Mouse (Mus musculus) neural tube, embryonic 13.5 days (tissue): ENCODE measurements at regions not wholly inside any gene's neighbourhood (a gene's known extent, or its start where the extent isn't known, plus 50 kb on each side); places are given as distances from the start of the nearest gene placed in this dataset.

ENCODE experiments used
- ATAC-seq: fragments of 200-750 bp; cut with Nextera tagmentation; 2 replicates; pipeline ENCODE4 v1.8.0; 2017; ENCODE audit warnings: low read depth, mild to moderate bottlenecking, moderate TSS enrichment, moderate library complexity
- H3K27ac ChIP-seq: fragments of 300-500 bp; sonication (generic); replicated peaks from 2 replicates; pipeline ENCODE4 v1.5.1; 2015; ENCODE audit warnings: moderate library complexity, mild to moderate bottlenecking, inconsistent platforms
- H3K27me3 ChIP-seq: fragments of 300-500 bp; sonication (generic); 2 replicates; pipeline ENCODE4 v1.6.1; 2015; ENCODE audit warnings: mild to moderate bottlenecking, inconsistent platforms
- H3K36me3 ChIP-seq: fragments of 300-500 bp; sonication (generic); 2 replicates; pipeline ENCODE4 v1.6.1; 2015; ENCODE audit warnings: mild to moderate bottlenecking, inconsistent platforms
- H3K4me1 ChIP-seq: fragments of 300-500 bp; sonication (generic); replicated peaks from 2 replicates; pipeline ENCODE4 v1.6.1; 2015; ENCODE audit warnings: inconsistent platforms
- H3K4me2 ChIP-seq: fragments of 300-500 bp; sonication (generic); 2 replicates; pipeline ENCODE4 v1.6.1; 2015; ENCODE audit warnings: inconsistent platforms, mild to moderate bottlenecking, moderate library complexity
- H3K4me3 ChIP-seq: fragments of 300-500 bp; sonication (generic); 2 replicates; pipeline ENCODE4 v1.5.1; 2015; ENCODE audit warnings: mild to moderate bottlenecking, inconsistent platforms
- H3K9ac ChIP-seq: fragments of 300-500 bp; sonication (generic); 2 replicates; pipeline ENCODE4 v1.6.1; 2015; ENCODE audit warnings: moderate library complexity, mild to moderate bottlenecking, inconsistent platforms
- H3K9me3 ChIP-seq: fragments of 300-500 bp; sonication (generic); 2 replicates; pipeline ENCODE4 v1.6.1; 2016; ENCODE audit warnings: inconsistent platforms
- WGBS: fragments of 180-500 bp; shearing (Covaris S2); methylation state at CpG from one replicate; pipeline ENCODE4 v1.1.7; 2015; 5-methylcytosine and 5-hydroxymethylcytosine counted together

DNA sequence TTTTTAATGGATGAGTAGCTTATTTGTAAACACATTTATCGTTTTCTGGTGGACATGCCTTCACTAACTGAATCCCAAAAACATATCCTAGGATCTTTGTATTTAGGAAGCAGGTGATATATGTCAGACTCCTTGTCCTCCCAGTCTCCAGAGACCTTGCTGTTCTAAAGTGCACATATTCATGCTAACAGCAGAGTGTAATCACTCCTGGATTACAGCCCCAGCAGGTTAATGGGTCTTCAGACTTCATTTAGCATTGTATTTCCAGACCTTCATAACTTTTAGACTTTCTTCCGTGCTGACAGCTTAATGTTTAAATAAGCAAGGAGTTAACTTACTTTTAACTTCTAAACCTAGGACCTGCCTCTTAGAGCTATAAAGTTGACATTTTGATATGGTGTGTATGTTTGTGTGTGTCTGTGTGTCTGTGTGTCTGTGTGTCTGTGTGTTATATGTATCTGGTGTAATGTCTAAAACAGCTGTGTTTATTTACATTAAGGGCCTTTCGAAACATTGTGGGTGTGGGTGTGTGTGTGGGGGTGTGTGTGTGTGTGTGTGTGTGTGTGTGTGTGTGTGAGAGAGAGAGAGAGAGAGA is 398.3 kb downstream of the Gm4340 start:
- Histone ChIP-seq H3K36me3 (no peaks in the 10 kb centered on the region), H3K9me3 (no peaks in the 10 kb centered on the region), H3K9ac (no peak overlapping the region), H3K27me3 (no peaks in the 10 kb centered on the region), H3K27ac (no peak overlapping the region), H3K4me3 (no peak overlapping the region), H3K4me1 (no peaks in the 10 kb centered on the region), H3K4me2 (no peak overlapping the region)
- no peak for ATAC-seq
- WGBS: 81% methylated on average over 3 of the region's 3 CpGs

- Histone ChIP-seq H3K27ac (no peak overlapping the region), H3K4me3 (no peak overlapping the region), H3K9ac (no peak overlapping the region), H3K9me3 (no peaks in the 10 kb centered on the region), H3K36me3 (no peaks in the 10 kb centered on the region), H3K27me3 (no peaks in the 10 kb centered on the region), H3K4me2 (no peak overlapping the region), H3K4me1 (no peaks in the 10 kb centered on the region)
- 88% methylated on average over 5 of the region's 5 CpGs for WGBS
- ATAC-seq: no peak
Observed at GRCm38 (mm10) chr10:104595920-104596319, 402.1 kb downstream of the Gm4340 start.

DNA sequence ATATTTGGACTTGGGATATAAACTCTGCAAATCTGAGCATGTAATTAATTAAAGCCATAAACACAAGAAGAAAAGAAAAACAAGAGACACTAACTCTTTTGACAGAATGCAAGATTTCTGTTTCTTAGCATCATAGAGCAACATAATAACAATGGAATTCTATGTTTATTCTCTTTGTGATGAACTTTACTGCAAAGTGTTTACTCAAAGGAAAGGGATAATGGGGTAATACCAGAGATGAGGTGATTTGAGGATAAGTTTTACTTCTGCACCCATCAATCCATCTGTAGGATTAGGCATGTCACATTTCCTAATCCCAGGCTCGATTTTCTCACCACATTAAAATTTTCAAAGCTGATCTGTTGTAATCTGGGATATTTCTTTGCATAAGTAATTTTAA is 433.8 kb downstream of the Gm4340 start:
- H3K4me1 ChIP-seq: no peaks in the 10 kb centered on the region
- H3K9ac ChIP-seq: no peak overlapping the region
- H3K4me2 ChIP-seq: no peak overlapping the region
- no peaks in the 10 kb centered on the region for H3K9me3 ChIP-seq
- H3K27ac ChIP-seq: no peak overlapping the region
- H3K36me3 ChIP-seq: no peaks in the 10 kb centered on the region
- no peak for ATAC-seq
- no peak overlapping the region for H3K4me3 ChIP-seq
- WGBS: 51% methylated on average over 1 of the region's 1 CpGs
- H3K27me3 ChIP-seq: no peaks in the 10 kb centered on the region

DNA sequence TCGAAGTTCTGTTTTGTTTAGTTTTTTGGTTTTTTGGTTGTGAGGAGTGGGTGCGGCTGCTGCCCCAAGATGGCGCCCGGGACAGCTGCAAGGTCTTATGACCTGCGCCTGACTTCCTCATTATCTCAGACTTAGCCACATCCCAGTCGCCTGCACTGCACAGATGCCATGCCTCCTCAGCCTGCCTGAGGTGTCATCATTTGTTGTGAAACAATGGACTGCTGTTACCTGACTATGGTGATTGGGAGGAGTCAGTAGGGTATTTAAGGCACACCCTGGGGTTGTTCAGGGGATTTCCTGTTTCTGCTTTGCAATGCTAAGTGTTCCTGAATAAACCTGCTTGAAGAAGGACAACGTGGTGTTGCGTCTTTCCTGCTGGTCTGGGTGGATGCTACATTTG is 457.2 kb downstream of the Gm4340 start:
- no peaks in the 10 kb centered on the region for H3K4me1 ChIP-seq
- H3K27me3 ChIP-seq: no peaks in the 10 kb centered on the region
- ATAC-seq: no peak
- no peak overlapping the region for H3K4me2 ChIP-seq
- no peak overlapping the region for H3K9ac ChIP-seq
- H3K36me3 ChIP-seq: no peaks in the 10 kb centered on the region
- no peak overlapping the region for H3K4me3 ChIP-seq
- WGBS: 89% methylated on average over 8 of the region's 8 CpGs
- no peak overlapping the region for H3K27ac ChIP-seq
- H3K9me3 ChIP-seq: 0 out of 2 replicates have a peak, but pooled peaks cover 3% of the 10 kb centered on the region

DNA sequence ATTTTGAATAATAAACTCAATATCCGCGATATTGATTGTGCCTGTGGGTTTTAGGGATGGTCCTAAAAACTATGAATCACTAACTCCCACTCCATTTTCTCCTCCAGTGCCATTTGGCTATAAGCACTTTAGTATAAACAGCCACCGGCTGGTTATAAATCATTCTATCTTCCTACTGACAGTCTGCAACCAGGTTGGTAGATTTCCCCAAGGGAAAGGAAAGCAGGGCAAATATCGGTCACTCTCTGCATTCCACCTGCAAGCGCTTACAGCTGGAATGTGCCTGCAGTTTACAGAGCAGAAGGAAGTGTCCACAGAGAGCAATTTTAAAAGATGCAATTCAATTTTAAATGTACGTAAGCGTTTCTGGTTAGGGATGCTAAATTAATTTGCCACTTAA is 466.5 kb downstream of the Gm4340 start:
- no peaks in the 10 kb centered on the region for H3K27me3 ChIP-seq
- peak; percentile 55; the same call in 1 of the 2 replicates for ATAC-seq
- 29% methylated on average over 7 of the region's 7 CpGs for WGBS

DNA sequence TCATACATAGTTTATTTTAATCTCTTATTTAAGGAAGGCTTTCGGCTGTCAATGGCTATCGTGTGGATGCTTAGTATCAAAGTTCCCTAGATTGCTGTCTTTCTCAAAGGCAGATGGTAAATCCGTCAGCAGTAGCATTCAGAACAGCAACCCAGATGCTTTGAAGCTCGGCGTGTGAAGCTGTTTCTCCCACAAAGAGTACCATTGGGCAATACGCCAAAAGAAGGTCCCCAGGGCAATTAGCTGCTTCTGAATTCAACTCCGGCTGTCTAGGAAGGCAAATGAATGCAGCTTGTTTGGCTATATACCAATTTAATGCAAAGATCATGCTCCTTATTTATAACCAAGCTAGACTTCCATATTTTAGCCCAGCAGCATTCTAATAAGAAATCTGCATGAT is 467.8 kb downstream of the Gm4340 start:
- Histone ChIP-seq H3K4me3 (no peak overlapping the region), H3K27me3 (no peaks in the 10 kb centered on the region), H3K9me3 (no peaks in the 10 kb centered on the region), H3K4me2 (no peak overlapping the region), H3K36me3 (no peaks in the 10 kb centered on the region), H3K9ac (no peak overlapping the region), H3K4me1 (peaks cover 13% of the 10 kb centered on the region), H3K27ac (no peak overlapping the region)
- 12% methylated on average over 7 of the region's 7 CpGs for WGBS
- peak; percentile 80 for ATAC-seq

More for the DNA sequence above, 466.5 kb downstream of the Gm4340 start:
- H3K4me1 ChIP-seq: peaks cover 13% of the 10 kb centered on the region
- no peak overlapping the region for H3K9ac ChIP-seq
- H3K36me3 ChIP-seq: no peaks in the 10 kb centered on the region
- H3K27ac ChIP-seq: no peak overlapping the region
- H3K4me3 ChIP-seq: no peak overlapping the region
- 0 out of 2 replicates have a peak, but pooled peaks cover 3% of the 10 kb centered on the region for H3K9me3 ChIP-seq
- H3K4me2 ChIP-seq: no peak overlapping the region

- H3K4me3 ChIP-seq: no peak overlapping the region
- no peak for ATAC-seq
- 79% methylated on average over 2 of the region's 2 CpGs for WGBS
- no peaks in the 10 kb centered on the region for H3K9me3 ChIP-seq
- no peaks in the 10 kb centered on the region for H3K4me1 ChIP-seq
- H3K27me3 ChIP-seq: no peaks in the 10 kb centered on the region
- no peaks in the 10 kb centered on the region for H3K36me3 ChIP-seq
- no peak overlapping the region for H3K9ac ChIP-seq
- no peak overlapping the region for H3K4me2 ChIP-seq
- H3K27ac ChIP-seq: no peak overlapping the region
Observed at GRCm38 (mm10) chr10:104668286-104668685, 474.4 kb downstream of the Gm4340 start.

- Histone ChIP-seq H3K4me3 (no peak overlapping the region), H3K4me1 (no peaks in the 10 kb centered on the region), H3K36me3 (no peaks in the 10 kb centered on the region), H3K9me3 (no peaks in the 10 kb centered on the region), H3K9ac (no peak overlapping the region), H3K27me3 (no peaks in the 10 kb centered on the region), H3K27ac (no peak overlapping the region), H3K4me2 (no peak overlapping the region)
- 88% methylated on average over 5 of the region's 5 CpGs for WGBS
- ATAC-seq: no peak
Observed at GRCm38 (mm10) chr10:104684717-104685336, 491.0 kb downstream of the Gm4340 start.

- no peak overlapping the region for H3K4me2 ChIP-seq
- no peaks in the 10 kb centered on the region for H3K9me3 ChIP-seq
- H3K36me3 ChIP-seq: no peaks in the 10 kb centered on the region
- no peak overlapping the region for H3K4me3 ChIP-seq
- 63% methylated on average over 3 of the region's 3 CpGs for WGBS
- H3K27me3 ChIP-seq: no peaks in the 10 kb centered on the region
- H3K27ac ChIP-seq: no peak overlapping the region
- H3K9ac ChIP-seq: no peak overlapping the region
- no peak for ATAC-seq
- no peaks in the 10 kb centered on the region for H3K4me1 ChIP-seq
Observed at GRCm38 (mm10) chr10:104685857-104686256, 492.0 kb downstream of the Gm4340 start.

GRCm38 (mm10) chr10:104686669-104687068 is 492.8 kb downstream of the Gm4340 start:
- 78% methylated on average over 6 of the region's 6 CpGs for WGBS

DNA sequence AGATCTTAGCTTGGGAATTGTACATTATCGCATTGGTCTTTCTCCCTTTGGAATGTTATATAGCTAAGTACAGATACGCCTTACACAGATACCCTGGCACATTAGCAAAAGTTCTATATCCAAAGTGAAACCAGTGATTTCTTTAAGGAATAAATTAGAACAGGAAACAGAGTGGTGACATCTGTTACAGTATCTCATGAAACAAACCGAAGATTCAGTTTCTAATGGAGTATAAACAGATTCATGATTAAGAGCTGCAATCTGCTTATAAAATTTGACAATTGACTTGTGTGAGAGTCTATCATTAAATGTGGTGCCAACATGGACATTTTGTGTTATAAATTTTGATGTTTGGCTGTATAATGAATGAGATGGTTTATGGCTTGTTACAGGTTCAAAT is 501.1 kb downstream of the Gm4340 start:
- Histone ChIP-seq H3K27ac (no peak overlapping the region), H3K9ac (no peak overlapping the region), H3K36me3 (no peaks in the 10 kb centered on the region), H3K27me3 (no peaks in the 10 kb centered on the region), H3K4me1 (no peaks in the 10 kb centered on the region), H3K4me2 (no peak overlapping the region), H3K4me3 (no peak overlapping the region), H3K9me3 (no peaks in the 10 kb centered on the region)
- WGBS: 90% methylated on average over 3 of the region's 3 CpGs
- no peak for ATAC-seq

More at GRCm38 (mm10) chr10:104686669-104687068, 492.8 kb downstream of the Gm4340 start:
- ATAC-seq: no peak
- Histone ChIP-seq H3K9me3 (no peaks in the 10 kb centered on the region), H3K27me3 (no peaks in the 10 kb centered on the region), H3K27ac (no peak overlapping the region), H3K4me3 (no peak overlapping the region), H3K4me2 (no peak overlapping the region), H3K9ac (no peak overlapping the region), H3K36me3 (no peaks in the 10 kb centered on the region), H3K4me1 (no peaks in the 10 kb centered on the region)

DNA sequence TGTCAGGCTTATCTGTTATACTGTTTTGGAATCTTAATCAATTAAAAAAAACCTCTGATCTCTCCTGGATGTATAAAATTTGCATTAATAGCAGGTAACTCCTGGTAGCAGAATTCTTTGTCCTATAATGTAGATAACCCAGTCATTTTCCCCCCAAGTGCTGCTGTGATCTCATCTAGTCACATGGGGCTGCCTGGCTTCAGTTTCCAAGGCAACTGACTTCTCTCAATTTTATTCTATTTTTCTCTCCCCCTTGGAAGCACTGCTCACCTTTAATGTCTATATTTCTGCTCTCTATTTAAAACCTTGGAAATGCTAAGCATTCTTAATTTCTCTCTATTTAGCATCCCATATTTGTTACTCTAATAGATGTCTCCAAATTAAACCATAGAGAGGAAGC is 515.1 kb downstream of the Gm4340 start:
- Histone ChIP-seq H3K4me1 (no peaks in the 10 kb centered on the region), H3K4me2 (no peak overlapping the region), H3K9ac (no peak overlapping the region), H3K27ac (no peak overlapping the region), H3K9me3 (no peaks in the 10 kb centered on the region), H3K36me3 (no peaks in the 10 kb centered on the region), H3K4me3 (no peak overlapping the region), H3K27me3 (no peaks in the 10 kb centered on the region)
- ATAC-seq: no peak
